Mouse (Mus musculus) hindbrain, embryonic 10.5 days (tissue): ENCODE measurements around the gene Nrxn3. TPM values are rescaled to one million over a fixed set of nuclear protein-coding genes. Genes with fewer than 3 reads are reported as not detected.

Experiments
- DNase-seq: peaks from one replicate; pipeline ENCODE4 v3.0.0-alpha.2; 2017; ENCODE audit warnings: low spot score
- H3K27ac ChIP-seq: fragments of 300-500 bp; sonication (generic); 2 replicates; pipeline ENCODE4 v1.5.1; 2016; ENCODE audit warnings: mild to moderate bottlenecking, moderate library complexity
- H3K27me3 ChIP-seq: fragments of 300-500 bp; sonication (generic); 2 replicates; pipeline ENCODE4 v1.6.1; 2016; ENCODE audit warnings: mild to moderate bottlenecking; ENCODE audit not compliant: poor library complexity, insufficient read depth, severe bottlenecking
- H3K36me3 ChIP-seq: fragments of 300-500 bp; sonication (generic); 2 replicates; pipeline ENCODE4 v1.6.1; 2016; ENCODE audit warnings: mild to moderate bottlenecking, moderate library complexity
- H3K4me1 ChIP-seq: fragments of 300-500 bp; sonication (generic); replicated peaks from 2 replicates; pipeline ENCODE4 v1.6.1; 2016; ENCODE audit warnings: mild to moderate bottlenecking
- H3K4me3 ChIP-seq: fragments of 300-500 bp; sonication (generic); 2 replicates; pipeline ENCODE4 v1.5.1; 2016; ENCODE audit warnings: mild to moderate bottlenecking, moderate library complexity
- H3K9me3 ChIP-seq: fragments of 300-500 bp; sonication (generic); 2 replicates; pipeline ENCODE4 v1.6.1; 2016; ENCODE audit warnings: mild to moderate bottlenecking, moderate library complexity
- WGBS: fragments of 180-500 bp; shearing (Covaris S2); methylation state at CpG from one replicate; pipeline ENCODE4 v1.1.7; 2016; 5-methylcytosine and 5-hydroxymethylcytosine counted together
- polyA plus RNA-seq: library from polyadenylated mRNA; unstranded; fragments of >200 nt; fragmentation: Nextera tagmentation; extraction: Ambion mirVana; gene quantifications from 2 replicates; pipeline ENCODE4 v1.2.1, GENCODE M21; 2016

The Nrxn3 gene
- polyA plus RNA-seq, 1 experiment from 2014 or later, result 23.5 TPM

GRCm38 (mm10) chr12:89508970-89509369 lies 786.3 kb downstream of the Nrxn3 start:
- Histone ChIP-seq H3K4me1 (no peaks in the 10 kb centered on the region), H3K9me3 (no peaks in the 10 kb centered on the region), H3K27ac (no peak overlapping the region), H3K27me3 (no peaks in the 10 kb centered on the region), H3K4me3 (no peak overlapping the region), H3K36me3 (no peaks in the 10 kb centered on the region)
- DNase-seq, result no peak

GRCm38 (mm10) chr12:89513759-89514158 lies 791.1 kb downstream of the Nrxn3 start:
- Histone ChIP-seq H3K27me3 (no peaks in the 10 kb centered on the region), H3K4me3 (no peak overlapping the region), H3K4me1 (peaks cover 6% of the 10 kb centered on the region; the same call in 1 of the 2 replicates), H3K36me3 (no peaks in the 10 kb centered on the region), H3K9me3 (no peaks in the 10 kb centered on the region), H3K27ac (no peak overlapping the region)
- 45% methylated on average over 7 of the region's 7 CpGs for WGBS
- peak; percentile 30 for DNase-seq

GRCm38 (mm10) chr12:89516046-89516445 lies 793.4 kb downstream of the Nrxn3 start:
- H3K4me1 ChIP-seq, result peaks cover 6% of the 10 kb centered on the region; the same call in 1 of the 2 replicates
- H3K27me3 ChIP-seq, result no peaks in the 10 kb centered on the region
- no peak overlapping the region for H3K4me3 ChIP-seq
- 81% methylated on average over 6 of the region's 6 CpGs for WGBS
- H3K36me3 ChIP-seq, result no peaks in the 10 kb centered on the region
- no peaks in the 10 kb centered on the region for H3K9me3 ChIP-seq
- DNase-seq, result no peak
- H3K27ac ChIP-seq, result no peak overlapping the region

GRCm38 (mm10) chr12:89530679-89531350 lies 808.1 kb downstream of the Nrxn3 start:
- Histone ChIP-seq H3K27me3 (peaks cover 27% of the 10 kb centered on the region), H3K36me3 (no peaks in the 10 kb centered on the region), H3K9me3 (no peaks in the 10 kb centered on the region), H3K4me3 (no peak overlapping the region), H3K4me1 (peaks cover 15% of the 10 kb centered on the region), H3K27ac (no peak overlapping the region)
- 3% methylated on average over 4 of the region's 4 CpGs for WGBS
- DNase-seq, result peak; percentile 74

GRCm38 (mm10) chr12:89551291-89551690 lies 828.6 kb downstream of the Nrxn3 start:
- Histone ChIP-seq H3K4me1 (no peaks in the 10 kb centered on the region), H3K27me3 (no peaks in the 10 kb centered on the region), H3K4me3 (no peak overlapping the region), H3K9me3 (no peaks in the 10 kb centered on the region), H3K36me3 (no peaks in the 10 kb centered on the region), H3K27ac (no peak overlapping the region)
- 87% methylated on average over 2 of the region's 2 CpGs for WGBS
- DNase-seq, result no peak

- DNase-seq, result no peak
- Histone ChIP-seq H3K9me3 (no peaks in the 10 kb centered on the region), H3K4me1 (no peaks in the 10 kb centered on the region), H3K36me3 (no peaks in the 10 kb centered on the region), H3K27ac (no peak overlapping the region), H3K4me3 (no peak overlapping the region), H3K27me3 (no peaks in the 10 kb centered on the region)
- WGBS, result 71% methylated on average over 4 of the region's 4 CpGs
Observed at GRCm38 (mm10) chr12:89553223-89553880, 830.7 kb downstream of the Nrxn3 start.

- Histone ChIP-seq H3K9me3 (no peaks in the 10 kb centered on the region), H3K36me3 (no peaks in the 10 kb centered on the region), H3K27me3 (no peaks in the 10 kb centered on the region), H3K27ac (no peak overlapping the region), H3K4me3 (no peak overlapping the region), H3K4me1 (no peaks in the 10 kb centered on the region)
- 93% methylated on average over 2 of the region's 2 CpGs for WGBS
- DNase-seq, result no peak
Observed at GRCm38 (mm10) chr12:89554171-89554570, 831.5 kb downstream of the Nrxn3 start.

GRCm38 (mm10) chr12:89554740-89555430 lies 832.2 kb downstream of the Nrxn3 start:
- 78% methylated on average over 2 of the region's 2 CpGs for WGBS
- no peak for DNase-seq
- Histone ChIP-seq H3K36me3 (no peaks in the 10 kb centered on the region), H3K27ac (no peak overlapping the region), H3K9me3 (no peaks in the 10 kb centered on the region), H3K4me1 (no peaks in the 10 kb centered on the region), H3K27me3 (no peaks in the 10 kb centered on the region), H3K4me3 (no peak overlapping the region)

GRCm38 (mm10) chr12:89558921-89559320 lies 836.2 kb downstream of the Nrxn3 start:
- Histone ChIP-seq H3K27ac (no peak overlapping the region), H3K36me3 (no peaks in the 10 kb centered on the region), H3K4me3 (no peak overlapping the region), H3K27me3 (no peaks in the 10 kb centered on the region), H3K4me1 (no peaks in the 10 kb centered on the region), H3K9me3 (no peaks in the 10 kb centered on the region)
- DNase-seq, result no peak
- 89% methylated on average over 1 of the region's 1 CpGs for WGBS

- no peaks in the 10 kb centered on the region for H3K9me3 ChIP-seq
- no peak overlapping the region for H3K4me3 ChIP-seq
- H3K36me3 ChIP-seq, result no peaks in the 10 kb centered on the region
- WGBS, result 84% methylated on average over 4 of the region's 4 CpGs
- no peak for DNase-seq
- H3K27me3 ChIP-seq, result no peaks in the 10 kb centered on the region
- H3K27ac ChIP-seq, result no peak overlapping the region
- H3K4me1 ChIP-seq, result no peaks in the 10 kb centered on the region
Observed at GRCm38 (mm10) chr12:89561989-89562565, 839.4 kb downstream of the Nrxn3 start.

- WGBS, result 83% methylated on average over 6 of the region's 6 CpGs
- Histone ChIP-seq H3K9me3 (no peaks in the 10 kb centered on the region), H3K27ac (no peak overlapping the region), H3K4me1 (no peaks in the 10 kb centered on the region), H3K27me3 (no peaks in the 10 kb centered on the region), H3K4me3 (no peak overlapping the region), H3K36me3 (no peaks in the 10 kb centered on the region)
- DNase-seq, result no peak
Observed at GRCm38 (mm10) chr12:89568723-89569377, 846.2 kb downstream of the Nrxn3 start.

GRCm38 (mm10) chr12:89592459-89592858 lies 869.8 kb downstream of the Nrxn3 start:
- H3K4me3 ChIP-seq, result no peak overlapping the region
- no peak for DNase-seq
- no peaks in the 10 kb centered on the region for H3K27me3 ChIP-seq
- 85% methylated on average over 4 of the region's 4 CpGs for WGBS
- H3K4me1 ChIP-seq, result no peaks in the 10 kb centered on the region
- H3K9me3 ChIP-seq, result no peaks in the 10 kb centered on the region
- H3K27ac ChIP-seq, result no peak overlapping the region
- no peaks in the 10 kb centered on the region for H3K36me3 ChIP-seq
